Mouse (Mus musculus) CH12.LX (cell line): ENCODE measurements around the gene Sgsm2. TPM values are rescaled to one million over a fixed set of nuclear protein-coding genes. Genes with fewer than 3 reads are reported as not detected.

Experiments used
- DNase-seq: peaks from one replicate; pipeline ENCODE4 v3.0.0-alpha.2; 2013; ENCODE audit errors: extremely low read depth
- H3K27ac ChIP-seq: 2 replicates; pipeline ENCODE4 v1.5.1; 2012; ENCODE audit warnings: low read depth, mild to moderate bottlenecking, control low read depth, moderate library complexity; ENCODE audit not compliant: insufficient read depth
- H3K27me3 ChIP-seq: replicated peaks from 2 replicates; pipeline ENCODE3; 2012; ENCODE audit warnings: inconsistent platforms
- H3K36me3 ChIP-seq, 2 experiments: replicated peaks in 1 of 2; 2 replicates each; pipeline versions ENCODE3 to v1.6.1; 2012; ENCODE audit warnings: inconsistent platforms in 1 of 2, low read length in 1 of 2, mild to moderate bottlenecking in 1 of 2, mixed read lengths in 1 of 2, moderate library complexity in 1 of 2; ENCODE audit not compliant: control insufficient read depth in 1 of 2, insufficient read depth in 1 of 2
- H3K4me1 ChIP-seq, 2 experiments: 2 replicates each; pipeline ENCODE4 v1.6.1; 2012; ENCODE audit warnings: inconsistent platforms in 1 of 2, moderate library complexity in 1 of 2; ENCODE audit not compliant: insufficient read depth in 2 of 2, control insufficient read depth in 1 of 2
- H3K4me2 ChIP-seq: 2 replicates; pipeline ENCODE4 v1.6.1; 2012; ENCODE audit warnings: low read depth, mild to moderate bottlenecking, control low read depth; ENCODE audit not compliant: poor library complexity, insufficient read depth, severe bottlenecking
- H3K4me3 ChIP-seq, 3 experiments: fragments of 150-350 bp in 1 of 3; sonication (generic) in 1 of 3; replicated peaks in 1 of 3; 2 replicates each; pipeline versions ENCODE3 to v1.5.1; 2011 to 2012; ENCODE audit warnings: low read depth in 2 of 3, low read length in 2 of 3, mild to moderate bottlenecking in 2 of 3, moderate library complexity in 2 of 3, control low read depth in 1 of 3, improper control_type of control experiment in 1 of 3, inconsistent platforms in 1 of 3, mixed read lengths in 1 of 3; ENCODE audit not compliant: poor library complexity in 1 of 3
- H3K79me2 ChIP-seq: replicated peaks from 2 replicates; pipeline ENCODE4 v1.6.1; 2012; ENCODE audit warnings: mild to moderate bottlenecking, moderate library complexity; ENCODE audit not compliant: control insufficient read depth, poor library complexity, insufficient read depth, severe bottlenecking; ENCODE audit errors: extremely low read depth
- H3K9ac ChIP-seq: 2 replicates; pipeline ENCODE4 v1.6.1; 2012; ENCODE audit warnings: low read depth, mild to moderate bottlenecking, control low read depth, moderate library complexity; ENCODE audit not compliant: insufficient read depth
- H3K9me3 ChIP-seq: replicated peaks from 2 replicates; pipeline ENCODE3; 2012; ENCODE audit warnings: low read length, inconsistent platforms, mixed read lengths
- BHLHE40 ChIP-seq: IDR thresholded peaks from 2 replicates; pipeline ENCODE4 v1.6.1; 2011; ENCODE audit warnings: mild to moderate bottlenecking, low read depth, low read length, improper control_type of control experiment
- CHD1 ChIP-seq: IDR thresholded peaks from 2 replicates; pipeline ENCODE4 v1.6.1; 2012; ENCODE audit warnings: low read depth, low read length, improper control_type of control experiment, inconsistent platforms
- E2F4 ChIP-seq: IDR thresholded peaks from 2 replicates; pipeline ENCODE4 v1.6.1; 2011; ENCODE audit warnings: low read depth, low read length, improper control_type of control experiment; ENCODE audit not compliant: insufficient replicate concordance
- ELF1 ChIP-seq: IDR thresholded peaks from 2 replicates; pipeline ENCODE4 v1.6.1; 2014; ENCODE audit warnings: low read depth, mild to moderate bottlenecking, inconsistent platforms, low read length, improper control_type of control experiment
- EP300 ChIP-seq: IDR thresholded peaks from 2 replicates; pipeline ENCODE4 v1.6.1; 2011; ENCODE audit warnings: low read length, improper control_type of control experiment
- GABPA ChIP-seq: IDR thresholded peaks from 2 replicates; pipeline ENCODE4 v1.6.1; 2012; ENCODE audit warnings: low read depth, low read length, improper control_type of control experiment, inconsistent platforms; ENCODE audit not compliant: insufficient replicate concordance
- HCFC1 ChIP-seq: IDR thresholded peaks from 2 replicates; pipeline ENCODE4 v1.6.1; 2012; ENCODE audit warnings: low read depth, mild to moderate bottlenecking, inconsistent platforms, low read length, improper control_type of control experiment
- JUN ChIP-seq: IDR thresholded peaks from 2 replicates; pipeline ENCODE4 v1.6.1; 2011; ENCODE audit warnings: low read depth, mild to moderate bottlenecking, low read length, improper control_type of control experiment, moderate library complexity; ENCODE audit not compliant: insufficient read depth
- JUND ChIP-seq: conservative IDR thresholded peaks from 2 replicates; pipeline ENCODE4 v1.6.1; 2011; ENCODE audit warnings: low read depth, low read length, improper control_type of control experiment
- MAFK ChIP-seq: IDR thresholded peaks from 2 replicates; pipeline ENCODE4 v1.6.1; 2011; ENCODE audit warnings: low read length, improper control_type of control experiment; ENCODE audit not compliant: insufficient replicate concordance
- MAX ChIP-seq: IDR thresholded peaks from 2 replicates; pipeline ENCODE4 v1.6.1; 2011; ENCODE audit warnings: low read length, improper control_type of control experiment
- MAZ ChIP-seq: IDR thresholded peaks from 2 replicates; pipeline ENCODE4 v1.6.1; 2012; ENCODE audit warnings: low read depth, mild to moderate bottlenecking, inconsistent platforms, low read length, improper control_type of control experiment, moderate library complexity
- MEF2A ChIP-seq: IDR thresholded peaks from 2 replicates; pipeline ENCODE4 v1.6.1; 2014; ENCODE audit warnings: low read depth, mild to moderate bottlenecking, inconsistent platforms, low read length, improper control_type of control experiment, borderline replicate concordance
- MXI1 ChIP-seq: IDR thresholded peaks from 2 replicates; pipeline ENCODE4 v1.6.1; 2011; ENCODE audit warnings: mild to moderate bottlenecking, low read depth, low read length, improper control_type of control experiment
- MYC ChIP-seq: IDR thresholded peaks from 2 replicates; pipeline ENCODE4 v1.6.1; 2011; ENCODE audit warnings: low read depth, mild to moderate bottlenecking, improper control_type of control experiment, low read length
- NRF1 ChIP-seq: IDR thresholded peaks from 2 replicates; pipeline ENCODE4 v1.6.1; 2014; ENCODE audit warnings: low read depth, mild to moderate bottlenecking, inconsistent platforms, low read length, improper control_type of control experiment, moderate library complexity
- PAX5 ChIP-seq: IDR thresholded peaks from 2 replicates; pipeline ENCODE4 v1.6.1; 2012; ENCODE audit warnings: low read length, inconsistent platforms, mixed read lengths
- RCOR1 ChIP-seq: conservative IDR thresholded peaks from 2 replicates; pipeline ENCODE4 v1.6.1; 2012; ENCODE audit warnings: low read depth, mild to moderate bottlenecking, inconsistent platforms, low read length, improper control_type of control experiment
- SMC3 ChIP-seq: IDR thresholded peaks from 2 replicates; pipeline ENCODE4 v1.6.1; 2011; ENCODE audit warnings: low read depth, low read length, improper control_type of control experiment
- TCF12 ChIP-seq: IDR thresholded peaks from 2 replicates; pipeline ENCODE4 v1.6.1; 2014; ENCODE audit warnings: low read depth, mild to moderate bottlenecking, inconsistent platforms, low read length, improper control_type of control experiment
- ZC3H11A ChIP-seq: IDR thresholded peaks from 2 replicates; pipeline ENCODE4 v1.6.1; 2012; ENCODE audit warnings: low read depth, mild to moderate bottlenecking, inconsistent platforms, low read length, improper control_type of control experiment
- ZKSCAN1 ChIP-seq: IDR thresholded peaks from 2 replicates; pipeline ENCODE4 v1.6.1; 2012; ENCODE audit warnings: low read depth, inconsistent platforms, low read length, improper control_type of control experiment, borderline replicate concordance
- ZMIZ1 ChIP-seq: IDR thresholded peaks from 2 replicates; pipeline ENCODE4 v1.6.1; 2012; ENCODE audit warnings: low read depth, mild to moderate bottlenecking, inconsistent platforms, low read length, improper control_type of control experiment
- ZNF384 ChIP-seq: IDR thresholded peaks from 2 replicates; pipeline ENCODE4 v1.6.1; 2012; ENCODE audit warnings: low read depth, low read length, improper control_type of control experiment, inconsistent platforms
- dilution Hi-C: fragments of 300-500 bp; cut with MboI; formaldehyde crosslinking; loops from 2 replicates; pipeline ENCODE4 v1.14.3; 2020; ENCODE audit warnings: low sequenced_read_pairs; ENCODE audit not compliant: extremely low pct_unique_long_range_greater_than_20kb, extremely low pct_ligation_motif_present
- in situ Hi-C: fragments of 300-500 bp; cut with MboI; formaldehyde crosslinking; loops from 3 replicates; pipeline ENCODE4 v1.14.3; 2019; ENCODE audit warnings: low sequenced_read_pairs, low pct_ligation_motif_present, low pct_unique_long_range_greater_than_20kb, mixed read lengths
- polyA plus RNA-seq: library from polyadenylated mRNA; unstranded; fragments of >175 nt; gene quantifications from 2 replicates; pipeline ENCODE4 v1.2.1, GENCODE M21; 2012; ENCODE audit warnings: low read depth; ENCODE audit not compliant: insufficient read length
- total RNA-seq, 2 experiments: library from RNA; depleted of rRNA; stranded (reverse); fragments of 300-350 nt in 1 of 2; fragments of >200 nt in 1 of 2; gene quantifications; 2 replicates each; pipeline ENCODE4 v1.2.3; 2012 to 2014

Gene Sgsm2
- total and polyA plus RNA-seq, 3 experiments: 0.75 to 3.8 (median 3.1) TPM

DNA sequence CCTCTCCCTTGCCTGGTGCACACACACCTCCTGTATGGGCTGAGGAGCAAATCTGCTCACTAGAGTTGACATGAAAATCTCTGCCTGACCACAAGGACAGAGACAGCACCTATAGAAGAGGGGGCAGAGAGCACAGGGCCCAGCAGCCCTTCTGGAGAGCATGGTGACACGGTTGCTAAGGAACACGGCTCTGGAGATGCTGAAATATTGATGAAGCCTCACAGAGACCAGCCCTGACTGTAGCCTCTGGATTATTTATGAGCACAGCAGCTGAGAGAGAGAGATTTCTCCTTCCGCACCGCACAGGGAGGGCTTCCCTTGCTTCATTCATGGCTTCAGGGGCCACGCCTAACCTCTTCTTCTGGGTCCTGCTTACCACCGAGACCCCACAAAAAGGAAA is 27.3 kb downstream of the Sgsm2 start:
- H3K9me3 ChIP-seq: no peaks in the 10 kb centered on the region
- DNase-seq: no peak
- in situ Hi-C loops: no loop called here
- H3K4me3 ChIP-seq: no peak overlapping the region
- no peak overlapping the region for H3K4me2 ChIP-seq
- peaks cover 0 to 5% of the 10 kb centered on the region in 2 experiments; a peak in 1 of 4 replicates for H3K4me1 ChIP-seq
- H3K27me3 ChIP-seq: no peaks in the 10 kb centered on the region
- dilution Hi-C loops: no loop called here
- no peak for TF ChIP-seq ELF1
- no peak for TF ChIP-seq GABPA
- TF ChIP-seq ZKSCAN1: no peak
- TF ChIP-seq MYC: no peak
- no peak for TF ChIP-seq MAX
- TF ChIP-seq JUN: no peak
- no peak for TF ChIP-seq SMC3
- TF ChIP-seq E2F4: no peak
- TF ChIP-seq RCOR1: no peak
- no peak for TF ChIP-seq TCF12
- TF ChIP-seq ZMIZ1: no peak
- TF ChIP-seq CHD1: no peak
- no peak for TF ChIP-seq MAFK
- no peak for TF ChIP-seq PAX5
- TF ChIP-seq ZNF384: no peak
- no peak for TF ChIP-seq HCFC1
- no peak for TF ChIP-seq MXI1
- TF ChIP-seq BHLHE40: no peak
- H3K27ac ChIP-seq: no peak overlapping the region
- no peak overlapping the region for H3K9ac ChIP-seq
- peaks cover 0 to 14% of the 10 kb centered on the region in 2 experiments for H3K36me3 ChIP-seq
- H3K79me2 ChIP-seq: no peaks in the 10 kb centered on the region

DNA sequence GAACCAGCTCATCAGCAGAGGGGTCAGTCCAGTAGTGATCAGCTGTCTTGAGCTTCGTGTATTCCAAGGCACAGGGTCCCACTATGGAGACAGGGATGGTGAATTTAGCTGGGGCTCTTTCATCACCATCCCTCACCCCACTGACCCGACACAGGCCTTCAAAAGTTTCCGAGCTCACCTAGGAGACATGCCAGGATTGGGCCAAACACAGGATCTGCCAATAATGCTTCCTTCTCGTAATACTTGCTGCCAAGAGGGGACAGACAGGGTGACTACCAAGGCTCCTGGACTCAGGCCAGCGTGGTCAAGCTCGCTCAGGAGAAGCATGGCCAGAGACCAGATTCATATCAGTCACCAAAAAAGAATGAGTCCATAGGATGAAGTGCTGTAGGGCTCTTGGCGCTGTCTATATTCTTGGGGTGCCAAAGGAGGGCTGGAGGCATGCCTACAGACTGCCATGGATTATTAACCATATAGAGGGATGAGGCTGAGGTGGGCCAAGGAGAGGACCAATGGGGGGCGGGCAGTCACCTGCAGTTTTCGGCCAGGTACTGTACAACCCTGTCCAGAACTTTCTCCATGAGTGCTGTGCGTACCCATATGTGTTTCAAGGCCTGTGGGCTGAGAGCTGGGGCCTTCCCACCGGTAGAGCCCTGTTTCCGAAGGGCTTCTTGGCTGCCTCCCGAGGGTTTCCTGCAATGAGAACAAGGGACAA is 28.7 kb downstream of the Sgsm2 start:
- dilution Hi-C loops: no loop called here
- Histone ChIP-seq H3K9ac (no peak overlapping the region), H3K4me3 (no peak overlapping the region), H3K27ac (no peak overlapping the region), H3K9me3 (no peaks in the 10 kb centered on the region), H3K79me2 (no peaks in the 10 kb centered on the region), H3K4me2 (no peak overlapping the region), H3K27me3 (no peaks in the 10 kb centered on the region), H3K36me3 (peaks cover 0 to 19% of the 10 kb centered on the region in 2 experiments), H3K4me1 (peaks cover 0 to 5% of the 10 kb centered on the region in 2 experiments; a peak in 1 of 4 replicates)
- TF ChIP-seq MEF2A: no peak
- no peak for TF ChIP-seq ZNF384
- TF ChIP-seq MYC: no peak
- TF ChIP-seq JUND: no peak
- no peak for TF ChIP-seq MAZ
- TF ChIP-seq E2F4: no peak
- no peak for TF ChIP-seq ZMIZ1
- TF ChIP-seq EP300: no peak
- TF ChIP-seq MAFK: no peak
- no peak for TF ChIP-seq ZC3H11A
- TF ChIP-seq GABPA: no peak
- TF ChIP-seq PAX5: no peak
- no peak for TF ChIP-seq NRF1
- TF ChIP-seq MAX: no peak
- DNase-seq: no peak
- in situ Hi-C loops: no loop called here
